Mouse (Mus musculus) spleen, embryonic (tissue): ENCODE measurements at regions not wholly inside any gene's neighbourhood (a gene's known extent, or its start where the extent isn't known, plus 50 kb on each side); places are given as distances from the start of the nearest gene placed in this dataset.

Source experiments
- CTCF ChIA-PET: fragments of 350-600 bp; sonication (Branson Sonifier 250); formaldehyde crosslinking; loops from one replicate; lab custom pipeline; 2022; lab: Charles Lee

GRCm38 (mm10) chr2:148107607-148108115 is 60.9 kb upstream of the Foxa2 start:
- CTCF ChIA-PET, result no interaction called here

DNA sequence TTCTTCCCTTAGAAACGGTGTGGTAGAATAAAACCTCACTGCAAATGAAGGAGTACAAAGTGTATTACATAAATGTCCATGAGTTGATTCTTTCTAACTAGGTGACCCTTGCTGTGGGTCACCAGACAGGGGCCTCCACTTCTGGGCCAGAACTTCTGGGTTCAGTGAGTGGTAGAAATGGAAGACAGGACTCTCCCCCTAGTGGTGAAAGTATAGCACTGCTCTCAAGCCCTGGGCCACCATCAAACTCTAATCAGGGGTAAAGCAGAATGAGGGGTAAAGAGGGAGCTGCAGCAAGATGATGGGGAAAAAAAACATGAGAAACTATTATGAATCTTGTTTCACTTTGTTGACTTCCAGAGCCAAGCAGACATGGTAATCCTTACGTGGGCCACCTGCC is 63.4 kb upstream of the Foxa2 start:
- CTCF ChIA-PET, result no interaction called here

DNA sequence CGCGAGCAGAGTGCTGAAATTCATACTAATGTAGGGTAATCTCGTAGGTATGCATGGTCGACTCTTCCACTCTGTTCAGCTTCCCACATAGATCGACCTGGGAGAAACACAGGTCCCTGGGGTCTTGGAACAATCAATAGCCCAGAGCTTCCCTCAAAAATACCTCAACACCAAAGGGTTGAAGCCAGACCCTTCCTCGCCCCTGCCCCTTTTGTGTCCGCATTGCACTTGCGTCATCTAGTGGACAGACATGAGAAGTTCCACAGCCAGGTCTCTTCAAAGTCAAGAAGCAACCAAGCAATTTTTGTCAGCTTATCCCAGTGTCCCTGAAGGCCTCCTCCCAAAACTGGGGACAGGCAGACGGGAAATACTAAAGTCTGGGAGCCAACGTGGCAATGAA is 65.1 kb upstream of the Foxa2 start:
- CTCF ChIA-PET, result no interaction called here

- CTCF ChIA-PET, result no interaction called here
Measured at GRCm38 (mm10) chr2:148113184-148113583, 66.4 kb upstream of the Foxa2 start.

DNA sequence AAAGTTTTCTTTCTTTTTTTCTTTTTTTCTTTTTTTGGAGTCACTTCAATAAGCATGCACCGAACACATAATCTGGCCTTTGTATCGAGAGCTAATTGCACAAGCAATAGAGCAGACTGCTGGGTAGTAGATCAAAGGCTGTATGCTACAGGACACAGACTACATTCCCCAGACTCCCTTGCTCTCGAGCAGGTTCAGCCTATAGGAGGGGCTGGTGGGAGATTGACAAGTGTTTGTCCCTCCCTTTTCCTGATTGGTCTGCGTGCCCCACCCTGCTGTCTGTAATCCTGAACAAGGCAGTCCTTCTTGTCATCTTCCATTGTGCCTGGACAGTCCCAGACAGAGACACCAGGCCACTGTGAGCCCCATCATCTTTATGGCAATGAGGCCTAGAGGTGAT is 67.8 kb upstream of the Foxa2 start:
- CTCF ChIA-PET, result no interaction called here

DNA sequence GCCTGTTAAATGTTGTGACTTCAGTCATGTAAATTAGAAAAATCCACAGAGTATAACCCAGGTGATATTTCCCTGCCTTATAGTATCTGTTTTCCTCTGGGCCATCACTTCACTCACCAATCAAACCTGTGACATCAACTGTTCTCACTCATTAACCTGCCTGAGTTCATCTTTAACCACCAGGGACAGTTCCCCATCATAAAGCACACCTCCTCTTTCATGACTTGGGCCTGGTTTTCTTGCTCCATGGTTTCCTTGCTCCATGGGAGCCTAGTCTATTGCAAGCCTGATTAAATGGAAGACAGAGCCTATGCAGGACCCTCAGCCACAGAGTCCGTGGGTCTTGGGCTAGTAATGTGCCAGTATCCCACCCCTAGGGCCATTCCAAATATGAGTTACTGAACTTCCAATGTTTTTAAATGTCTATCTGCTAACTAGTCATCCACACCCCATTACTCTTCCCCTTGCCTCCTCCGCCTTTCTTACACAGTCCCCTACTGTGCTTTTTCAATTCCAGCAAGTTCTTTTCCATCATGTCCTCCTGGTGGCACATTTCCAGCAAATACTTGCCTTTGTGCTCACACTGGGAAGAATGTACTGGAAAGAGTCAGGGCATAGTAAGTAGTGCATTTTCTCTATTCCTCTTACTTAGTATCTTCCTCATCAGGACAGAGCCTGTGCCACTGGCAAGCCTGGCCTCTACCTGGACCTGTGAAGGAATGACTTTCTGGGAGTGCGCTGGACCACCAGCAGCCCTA is 69.4 kb upstream of the Foxa2 start:
- CTCF ChIA-PET, result no interaction called here

DNA sequence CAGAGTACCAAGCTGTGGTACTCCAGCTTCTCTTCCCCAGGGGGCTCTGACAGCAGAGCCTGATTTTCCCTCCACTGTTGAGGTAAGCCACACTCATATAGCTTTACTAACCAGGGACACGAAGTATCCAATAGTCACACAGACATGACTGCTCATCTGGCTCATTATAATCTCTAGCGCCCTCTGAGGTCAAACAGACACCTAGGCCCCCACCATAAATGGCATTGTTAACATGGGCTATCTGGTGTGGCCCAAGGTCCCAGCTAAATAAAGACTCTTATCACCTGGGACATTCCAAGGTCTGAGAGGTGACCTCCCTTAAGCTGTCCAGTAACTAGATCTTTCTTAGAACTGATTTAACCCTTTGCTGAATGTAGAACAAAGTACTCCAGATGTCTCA is 70.7 kb upstream of the Foxa2 start:
- CTCF ChIA-PET, result no interaction called here

- CTCF ChIA-PET, result no interaction called here
Measured at GRCm38 (mm10) chr2:148121885-148122876, 75.4 kb upstream of the Foxa2 start.

GRCm38 (mm10) chr2:148123780-148124179 is 77.0 kb upstream of the Foxa2 start:
- CTCF ChIA-PET, result interaction anchor here (0.7 kb wide), 1 partner anchor 583 kb away, joined by 5 read pairs; no protein-coding TSS in a partner anchor

DNA sequence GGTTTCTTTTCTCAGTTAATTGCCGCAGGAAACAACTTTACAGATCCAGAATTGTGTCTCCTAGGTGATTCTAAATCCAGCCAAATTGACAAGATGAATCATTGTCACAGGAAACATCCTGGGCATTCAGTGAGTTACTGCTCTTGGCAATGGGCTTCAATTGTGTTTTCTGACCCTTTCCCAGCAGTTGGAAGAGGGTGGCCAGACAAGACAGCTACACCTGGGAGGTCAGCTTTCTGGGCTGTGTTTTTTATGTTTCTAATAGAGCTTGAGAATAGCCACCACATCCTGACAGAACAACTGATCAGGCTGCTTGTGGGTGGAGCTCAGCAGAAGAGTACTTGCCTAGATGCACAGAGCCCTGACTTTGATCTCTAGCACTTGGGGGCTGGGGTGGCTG is 87.0 kb upstream of the Foxa2 start:
- CTCF ChIA-PET, result no interaction called here

- CTCF ChIA-PET, result no interaction called here
Measured at GRCm38 (mm10) chr2:148141936-148142335, 95.2 kb upstream of the Foxa2 start.

GRCm38 (mm10) chr2:148144816-148145215 is 98.0 kb upstream of the Foxa2 start:
- CTCF ChIA-PET, result no interaction called here

DNA sequence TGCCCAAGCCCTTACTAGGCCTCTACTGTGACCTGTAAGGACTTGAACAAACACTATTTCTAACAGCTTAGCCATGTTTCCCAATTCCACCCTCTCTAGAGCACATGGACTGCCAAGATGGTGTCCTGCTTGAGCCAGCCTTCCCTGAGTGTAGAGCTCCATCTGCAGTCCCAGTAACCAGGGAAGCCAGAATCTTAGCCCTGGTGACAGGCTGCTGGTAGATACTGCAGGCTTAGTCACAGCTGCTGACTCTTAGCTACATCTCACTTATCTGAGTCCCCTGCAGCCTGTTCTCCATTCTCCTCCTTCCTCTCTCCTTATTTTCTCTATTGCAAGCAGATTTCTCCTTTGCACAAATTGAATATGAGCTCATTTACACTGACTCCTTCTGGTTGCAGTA is 101.5 kb upstream of the Foxa2 start:
- CTCF ChIA-PET, result no interaction called here

DNA sequence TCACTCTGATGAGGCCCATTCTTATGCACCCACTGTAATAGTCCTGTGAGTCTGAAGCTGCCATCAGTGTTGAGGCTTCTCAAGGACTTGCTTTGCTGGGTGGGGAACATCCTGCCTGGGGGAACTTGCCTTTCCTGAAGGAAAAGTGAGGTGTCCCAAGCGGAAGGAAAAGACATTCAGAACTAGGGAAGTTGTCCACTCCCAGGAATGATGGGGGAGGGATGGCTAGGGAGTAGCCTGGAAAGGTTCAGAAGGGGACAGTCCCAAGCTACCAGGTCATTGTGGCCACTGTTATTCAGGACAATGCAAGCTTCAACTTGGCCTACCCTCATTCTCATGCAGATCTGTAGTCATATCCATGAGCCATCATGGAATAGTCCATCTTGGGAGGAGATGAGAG is 102.7 kb upstream of the Foxa2 start:
- CTCF ChIA-PET, result no interaction called here

- CTCF ChIA-PET, result no interaction called here
Measured at GRCm38 (mm10) chr2:148153513-148154271, 106.9 kb upstream of the Foxa2 start.

- CTCF ChIA-PET, result no interaction called here
Measured at GRCm38 (mm10) chr2:148156122-148156521, 109.4 kb upstream of the Foxa2 start.

- CTCF ChIA-PET, result no interaction called here
Measured at GRCm38 (mm10) chr2:148159028-148159600, 112.3 kb upstream of the Foxa2 start.

GRCm38 (mm10) chr2:148160997-148161396 is 114.2 kb upstream of the Foxa2 start:
- CTCF ChIA-PET, result no interaction called here

DNA sequence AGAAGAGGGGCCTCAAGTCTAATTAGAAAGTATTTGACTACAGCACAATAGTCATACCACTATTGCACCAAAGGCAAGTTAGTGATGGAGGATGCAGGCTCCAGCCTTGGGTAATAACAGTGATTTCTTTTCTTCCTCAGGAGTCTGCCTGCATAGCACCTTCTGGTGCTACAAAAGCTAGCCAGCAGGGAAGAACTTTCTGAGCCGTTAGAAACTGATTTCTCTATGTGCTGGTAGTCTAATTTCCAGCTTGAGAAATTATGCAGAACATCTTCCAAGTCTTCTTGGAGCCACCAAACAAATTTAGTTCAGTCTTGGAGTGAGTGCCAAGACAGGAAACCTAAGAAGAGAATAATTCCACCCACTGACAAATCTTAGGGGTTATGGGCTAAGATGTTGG is 115.2 kb upstream of the Foxa2 start:
- CTCF ChIA-PET, result no interaction called here

DNA sequence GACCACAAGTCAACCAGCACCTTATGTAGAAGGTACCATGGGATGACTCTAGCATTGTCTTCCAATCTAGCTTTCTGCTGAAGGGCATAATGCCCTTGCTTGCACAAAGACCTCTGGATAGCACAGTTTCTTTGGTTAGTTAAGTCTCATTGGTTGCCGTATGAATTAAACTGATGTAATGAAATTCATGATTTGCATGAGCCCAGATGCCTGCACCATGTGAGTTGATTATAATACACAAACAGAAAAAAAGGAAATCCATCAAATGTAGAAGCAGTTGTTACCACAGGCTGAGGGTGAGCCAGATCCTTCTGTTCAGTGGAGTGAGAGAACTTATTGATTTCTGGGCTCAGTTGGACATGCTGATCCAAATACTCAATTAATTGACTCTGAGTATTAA is 115.8 kb upstream of the Foxa2 start:
- CTCF ChIA-PET, result no interaction called here

- CTCF ChIA-PET, result no interaction called here
Measured at GRCm38 (mm10) chr2:148171113-148171512, 124.3 kb upstream of the Foxa2 start.
